Mouse (Mus musculus): ENCODE data around the gene Grid2. TPM values are rescaled to one million over a fixed set of nuclear protein-coding genes. Genes with fewer than 3 reads are reported as not detected.
"Not testable (repeated sequence)": the region's sequence is repeated elsewhere in the genome, so short reads cannot be mapped to it uniquely, and the experiment has no call there.

Grid2 gene
- polyA plus RNA-seq, 1 experiment from 2014 or later: 0.08 TPM

DNA sequence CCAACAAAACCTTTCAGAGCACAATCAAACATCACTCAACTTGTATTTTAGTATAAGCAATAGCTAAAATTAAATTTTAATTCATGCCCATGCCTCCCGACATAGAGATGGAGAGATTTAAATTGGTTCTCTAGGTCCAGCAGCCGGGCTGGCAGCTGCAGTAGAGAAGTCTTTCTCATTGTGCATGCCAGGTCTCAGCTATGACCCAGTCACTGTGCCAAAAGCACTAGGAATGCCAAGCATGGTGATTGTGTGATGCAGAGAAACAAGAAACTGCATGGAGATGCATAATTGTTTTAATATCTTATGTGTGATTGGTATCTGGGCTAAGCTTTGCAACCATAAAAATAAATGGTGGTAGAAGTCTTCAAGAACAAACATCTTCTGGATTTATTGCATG lies 276.1 kb downstream of the Grid2 start:
- Histone ChIP-seq H3K4me3 (ENCODE audit: low read depth, low read length) (no peak overlapping the region), H3K4me2 (no peak overlapping the region), H3K4me1 (replicated peaks; ENCODE audit: control insufficient read depth, insufficient read depth, low read length) (no peaks in the 10 kb centered on the region), H3K9ac (ENCODE audit: low read depth, low read length) (no peak overlapping the region), H3K27ac (ENCODE audit: low read depth, low read length) (no peak overlapping the region), H3K27me3 (replicated peaks; ENCODE audit: control insufficient read depth, insufficient read depth, low read length) (no peaks in the 10 kb centered on the region), H3K36me3 (ENCODE audit: control insufficient read depth, insufficient read depth, low read length) (no peaks in the 10 kb centered on the region), H3K9me3 (ENCODE audit: control insufficient read depth, low read length) (no peaks in the 10 kb centered on the region)
- 84% methylated on average over 2 of the region's 2 CpGs for WGBS
- DNase-seq (ENCODE audit: low spot score): no peak
- ATAC-seq (replicated peaks; ENCODE audit: low FRiP score): no peak

DNA sequence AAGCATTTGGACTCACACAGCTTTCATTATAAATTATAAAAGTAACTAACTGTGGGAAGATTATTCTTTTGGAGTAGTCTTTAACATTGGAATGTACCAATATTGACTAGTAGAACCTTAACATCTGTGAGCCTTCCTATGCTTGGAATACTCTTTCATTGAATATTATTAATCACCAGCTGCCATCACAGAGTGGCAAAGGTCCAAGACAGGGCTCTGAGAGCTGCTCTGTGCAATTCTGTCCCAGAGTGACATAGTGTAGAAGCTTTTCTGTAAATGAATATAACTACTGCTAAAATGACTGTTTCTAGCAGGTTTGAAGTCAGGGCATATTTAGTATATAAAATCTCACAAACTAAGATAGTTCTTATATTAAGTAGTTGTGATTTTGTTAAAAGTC lies 277.2 kb downstream of the Grid2 start:
- no peaks in the 10 kb centered on the region for H3K4me1 ChIP-seq (replicated peaks; ENCODE audit: control insufficient read depth, insufficient read depth, low read length)
- H3K9ac ChIP-seq (ENCODE audit: low read depth, low read length): no peak overlapping the region
- DNase-seq (ENCODE audit: low spot score) (no peak), ATAC-seq (replicated peaks; ENCODE audit: low FRiP score) (no peak)
- H3K27me3 ChIP-seq (replicated peaks; ENCODE audit: control insufficient read depth, insufficient read depth, low read length): no peaks in the 10 kb centered on the region
- H3K27ac ChIP-seq (ENCODE audit: low read depth, low read length): no peak overlapping the region
- no peak overlapping the region for H3K4me2 ChIP-seq
- no peak overlapping the region for H3K4me3 ChIP-seq (ENCODE audit: low read depth, low read length)
- H3K9me3 ChIP-seq (ENCODE audit: control insufficient read depth, low read length): no peaks in the 10 kb centered on the region
- no peaks in the 10 kb centered on the region for H3K36me3 ChIP-seq (ENCODE audit: control insufficient read depth, insufficient read depth, low read length)

DNA sequence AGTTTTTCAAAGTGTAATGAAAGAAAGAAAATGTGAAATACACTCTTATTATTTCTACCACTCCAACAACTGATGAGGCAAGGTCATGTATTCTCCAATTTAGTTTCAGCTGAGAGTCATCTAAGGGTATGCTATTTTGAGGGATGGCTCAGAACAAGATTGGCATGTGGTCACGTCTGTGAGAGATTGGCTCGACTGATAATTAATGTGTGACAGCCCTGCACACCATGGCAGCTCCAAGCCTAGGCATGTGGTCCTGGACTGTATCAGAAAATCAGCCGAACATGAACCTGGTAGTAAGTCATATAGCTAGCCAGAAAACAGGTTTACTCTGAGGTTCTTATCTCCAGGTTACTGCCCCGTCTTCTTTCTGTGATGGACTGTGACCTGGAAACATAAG lies 292.1 kb downstream of the Grid2 start:
- Histone ChIP-seq H3K4me3 (ENCODE audit: low read depth, low read length) (no peak overlapping the region), H3K4me2 (no peak overlapping the region), H3K27me3 (replicated peaks; ENCODE audit: control insufficient read depth, insufficient read depth, low read length) (no peaks in the 10 kb centered on the region), H3K4me1 (replicated peaks; ENCODE audit: control insufficient read depth, insufficient read depth, low read length) (no peaks in the 10 kb centered on the region), H3K9me3 (ENCODE audit: control insufficient read depth, low read length) (no peaks in the 10 kb centered on the region), H3K27ac (ENCODE audit: low read depth, low read length) (no peak overlapping the region), H3K9ac (ENCODE audit: low read depth, low read length) (no peak overlapping the region), H3K36me3 (ENCODE audit: control insufficient read depth, insufficient read depth, low read length) (no peaks in the 10 kb centered on the region)
- 67% methylated on average over 4 of the region's 4 CpGs for WGBS
- DNase-seq (ENCODE audit: low spot score): no peak
- no peak for ATAC-seq (replicated peaks; ENCODE audit: low FRiP score)

DNA sequence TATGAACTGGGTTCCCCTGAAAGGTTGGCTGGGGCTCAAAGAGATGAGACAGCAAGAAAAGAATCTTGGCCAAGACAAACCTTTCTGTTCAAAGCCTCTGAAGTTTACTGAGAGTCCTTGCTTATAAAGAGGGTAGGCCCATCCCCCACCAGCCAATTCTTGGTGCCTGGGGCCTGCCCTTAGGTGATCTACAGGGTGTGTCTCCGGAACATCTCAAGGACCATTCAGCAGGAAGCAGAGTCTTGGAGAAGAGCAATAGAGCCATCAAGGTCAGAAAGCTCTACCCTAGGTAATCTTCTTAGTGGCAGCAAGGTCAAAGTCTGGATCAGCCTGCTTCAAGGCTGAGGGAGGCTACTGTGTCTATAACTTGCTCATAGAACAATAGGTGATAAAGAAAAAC lies 313.1 kb downstream of the Grid2 start:
- DNase-seq (ENCODE audit: low spot score); H3K9me3 ChIP-seq (ENCODE audit: control insufficient read depth, low read length); H3K27ac ChIP-seq (ENCODE audit: low read depth, low read length); H3K4me1 ChIP-seq (replicated peaks; ENCODE audit: control insufficient read depth, insufficient read depth, low read length); H3K4me3 ChIP-seq (ENCODE audit: low read depth, low read length); H3K9ac ChIP-seq (ENCODE audit: low read depth, low read length); H3K27me3 ChIP-seq (replicated peaks; ENCODE audit: control insufficient read depth, insufficient read depth, low read length); H3K4me2 ChIP-seq; ATAC-seq (replicated peaks; ENCODE audit: low FRiP score); H3K36me3 ChIP-seq (ENCODE audit: control insufficient read depth, insufficient read depth, low read length): not testable (repeated sequence)
- 93% methylated on average over 1 of the region's 1 CpGs for WGBS

DNA sequence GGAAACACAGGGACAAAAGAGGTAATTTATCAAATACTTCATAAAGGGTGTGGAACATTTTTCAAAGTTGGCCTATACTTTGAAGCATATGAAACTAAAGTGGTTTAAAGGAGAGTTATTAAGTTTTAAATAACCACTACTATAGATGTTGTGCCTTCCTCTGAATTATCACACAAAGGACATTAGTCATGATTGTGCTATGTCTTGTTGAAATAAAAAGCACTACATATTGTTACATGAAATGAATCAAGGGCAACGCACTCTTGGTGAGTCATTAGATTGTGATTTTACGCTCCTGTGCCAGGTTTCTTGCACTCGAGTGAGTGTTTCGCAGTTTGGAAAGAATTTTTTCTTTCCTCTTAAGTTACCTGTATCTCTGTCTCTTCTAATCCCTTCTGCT lies 335.0 kb downstream of the Grid2 start:
- Histone ChIP-seq H3K27me3 (replicated peaks; ENCODE audit: control insufficient read depth, insufficient read depth, low read length) (no peaks in the 10 kb centered on the region), H3K9me3 (ENCODE audit: control insufficient read depth, low read length) (no peaks in the 10 kb centered on the region), H3K4me3 (ENCODE audit: low read depth, low read length) (no peak overlapping the region), H3K4me2 (no peak overlapping the region), H3K9ac (ENCODE audit: low read depth, low read length) (no peak overlapping the region), H3K27ac (ENCODE audit: low read depth, low read length) (no peak overlapping the region), H3K36me3 (ENCODE audit: control insufficient read depth, insufficient read depth, low read length) (no peaks in the 10 kb centered on the region), H3K4me1 (replicated peaks; ENCODE audit: control insufficient read depth, insufficient read depth, low read length) (no peaks in the 10 kb centered on the region)
- 88% methylated on average over 4 of the region's 4 CpGs for WGBS
- DNase-seq (ENCODE audit: low spot score) (no peak), ATAC-seq (replicated peaks; ENCODE audit: low FRiP score) (no peak)

DNA sequence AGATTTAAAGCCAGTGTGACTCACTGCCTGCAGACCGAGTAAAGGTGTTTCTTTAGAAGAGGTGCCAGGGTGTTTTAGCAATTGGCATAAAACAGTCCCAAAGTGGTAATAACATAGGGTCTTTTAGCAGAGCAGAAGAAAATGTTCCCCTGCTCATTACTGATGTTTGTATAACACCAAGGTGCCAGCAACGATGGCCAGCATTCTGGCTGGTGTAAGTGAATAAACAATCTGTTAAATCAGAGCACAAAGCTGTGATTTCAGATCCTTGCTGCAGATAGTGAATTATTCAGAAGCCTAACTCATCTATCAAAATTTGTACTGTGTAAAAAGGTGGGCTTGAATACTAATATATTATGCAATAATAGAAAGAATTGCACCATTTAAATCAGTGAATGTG lies 353.9 kb downstream of the Grid2 start:
- no peak overlapping the region for H3K4me2 ChIP-seq
- H3K4me3 ChIP-seq (ENCODE audit: low read depth, low read length): no peak overlapping the region
- DNase-seq (ENCODE audit: low spot score) (no peak), ATAC-seq (replicated peaks; ENCODE audit: low FRiP score) (no peak)
- no peaks in the 10 kb centered on the region for H3K4me1 ChIP-seq (replicated peaks; ENCODE audit: control insufficient read depth, insufficient read depth, low read length)
- no peaks in the 10 kb centered on the region for H3K9me3 ChIP-seq (ENCODE audit: control insufficient read depth, low read length)
- no peak overlapping the region for H3K27ac ChIP-seq (ENCODE audit: low read depth, low read length)
- no peaks in the 10 kb centered on the region for H3K36me3 ChIP-seq (ENCODE audit: control insufficient read depth, insufficient read depth, low read length)
- no peak overlapping the region for H3K9ac ChIP-seq (ENCODE audit: low read depth, low read length)
- WGBS: 69% methylated on average over 2 of the region's 2 CpGs
- no peaks in the 10 kb centered on the region for H3K27me3 ChIP-seq (replicated peaks; ENCODE audit: control insufficient read depth, insufficient read depth, low read length)

DNA sequence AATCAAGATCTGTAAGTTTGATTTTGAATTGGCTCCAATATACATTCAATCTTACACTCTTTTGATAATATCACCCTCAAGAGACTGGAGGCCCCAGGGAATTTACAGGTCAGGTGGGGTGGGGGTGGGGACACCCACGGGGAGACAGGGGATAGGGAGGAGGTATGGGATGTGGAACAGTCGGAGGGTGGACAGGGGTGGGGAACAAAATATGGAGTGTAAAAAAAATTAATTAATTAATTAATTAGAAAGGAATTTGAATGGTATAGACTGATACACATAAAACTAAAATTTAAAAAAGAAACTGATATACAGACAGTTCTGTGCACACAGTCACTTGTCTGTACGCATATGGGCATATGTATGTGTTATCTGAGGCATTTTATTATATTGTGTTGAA lies 380.3 kb downstream of the Grid2 start:
- no peak for ATAC-seq (replicated peaks; ENCODE audit: low FRiP score)
- no peak for DNase-seq (ENCODE audit: low spot score)
- 84% methylated on average over 3 of the region's 3 CpGs for WGBS

DNA sequence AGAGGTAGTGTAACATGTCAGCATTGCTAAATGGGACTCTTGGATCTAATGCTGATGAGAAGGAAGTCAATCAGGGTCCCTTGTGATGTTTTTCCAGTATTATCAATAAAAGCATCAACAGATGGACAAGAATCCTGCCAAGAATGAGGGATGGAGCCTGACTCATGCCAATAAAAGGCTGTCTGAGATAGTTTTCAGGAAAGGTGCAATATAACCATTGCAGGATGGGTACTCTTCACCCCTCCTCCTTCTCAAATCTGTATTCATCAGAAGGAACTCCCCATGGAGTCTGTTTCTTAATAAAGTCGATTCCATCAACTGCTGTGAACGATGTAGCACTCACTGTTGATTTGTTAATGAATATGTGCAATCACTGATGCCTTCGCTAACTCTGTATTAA lies 403.7 kb downstream of the Grid2 start:
- WGBS: 81% methylated on average over 3 of the region's 3 CpGs
- DNase-seq (ENCODE audit: low spot score) (no peak), ATAC-seq (replicated peaks; ENCODE audit: low FRiP score) (no peak)
- H3K9me3 ChIP-seq (ENCODE audit: control insufficient read depth, low read length): no peaks in the 10 kb centered on the region
- H3K27ac ChIP-seq (ENCODE audit: low read depth, low read length): no peak overlapping the region
- H3K9ac ChIP-seq (ENCODE audit: low read depth, low read length): no peak overlapping the region
- H3K4me1 ChIP-seq (replicated peaks; ENCODE audit: control insufficient read depth, insufficient read depth, low read length): no peaks in the 10 kb centered on the region
- no peaks in the 10 kb centered on the region for H3K27me3 ChIP-seq (replicated peaks; ENCODE audit: control insufficient read depth, insufficient read depth, low read length)
- no peak overlapping the region for H3K4me2 ChIP-seq
- no peak overlapping the region for H3K4me3 ChIP-seq (ENCODE audit: low read depth, low read length)
- no peaks in the 10 kb centered on the region for H3K36me3 ChIP-seq (ENCODE audit: control insufficient read depth, insufficient read depth, low read length)

More for the DNA sequence above, 380.3 kb downstream of the Grid2 start:
- H3K4me1 ChIP-seq (replicated peaks; ENCODE audit: control insufficient read depth, insufficient read depth, low read length): no peaks in the 10 kb centered on the region
- H3K9ac ChIP-seq (ENCODE audit: low read depth, low read length): no peak overlapping the region
- no peaks in the 10 kb centered on the region for H3K9me3 ChIP-seq (ENCODE audit: control insufficient read depth, low read length)
- H3K4me2 ChIP-seq: no peak overlapping the region
- no peak overlapping the region for H3K4me3 ChIP-seq (ENCODE audit: low read depth, low read length)
- no peaks in the 10 kb centered on the region for H3K27me3 ChIP-seq (replicated peaks; ENCODE audit: control insufficient read depth, insufficient read depth, low read length)
- no peak overlapping the region for H3K27ac ChIP-seq (ENCODE audit: low read depth, low read length)
- H3K36me3 ChIP-seq (ENCODE audit: control insufficient read depth, insufficient read depth, low read length): no peaks in the 10 kb centered on the region

DNA sequence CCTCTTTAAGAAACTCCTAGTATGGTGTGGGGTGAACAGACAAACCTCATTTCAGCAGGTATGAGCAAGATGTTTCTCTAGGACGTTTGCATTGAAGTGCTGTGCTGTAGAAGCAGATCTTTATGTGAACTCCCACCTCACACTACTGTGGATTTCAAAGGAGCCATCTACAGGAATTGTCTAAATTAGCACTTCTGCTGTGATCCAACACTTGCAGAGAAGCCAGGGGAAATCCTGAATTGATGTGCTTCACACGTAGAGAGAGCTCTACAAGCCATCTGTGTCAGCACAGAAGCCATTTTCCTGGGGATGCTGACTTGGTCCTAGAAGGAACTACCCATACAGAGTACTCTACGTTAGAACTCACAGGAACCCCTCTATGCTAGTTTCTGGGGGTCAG lies 430.0 kb downstream of the Grid2 start:
- H3K9ac ChIP-seq (ENCODE audit: low read depth, low read length): no peak overlapping the region
- no peak for ATAC-seq (replicated peaks; ENCODE audit: low FRiP score)
- H3K4me1 ChIP-seq (replicated peaks; ENCODE audit: control insufficient read depth, insufficient read depth, low read length): no peaks in the 10 kb centered on the region
- H3K4me3 ChIP-seq (ENCODE audit: low read depth, low read length): no peak overlapping the region
- H3K27ac ChIP-seq (ENCODE audit: low read depth, low read length): no peak overlapping the region
- no peak overlapping the region for H3K4me2 ChIP-seq
- no peaks in the 10 kb centered on the region for H3K9me3 ChIP-seq (ENCODE audit: control insufficient read depth, low read length)
- 59% methylated on average over 3 of the region's 3 CpGs for WGBS
- H3K36me3 ChIP-seq (ENCODE audit: control insufficient read depth, insufficient read depth, low read length): no peaks in the 10 kb centered on the region
- no peak for DNase-seq (ENCODE audit: low spot score)
- H3K27me3 ChIP-seq (replicated peaks; ENCODE audit: control insufficient read depth, insufficient read depth, low read length): no peaks in the 10 kb centered on the region

Measured in liver, embryonic 11.5 days (tissue).